Mouse (Mus musculus) ES-E14 (cell line): ENCODE measurements around the gene Zfp597. TPM values are rescaled to one million over a fixed set of nuclear protein-coding genes. Genes with fewer than 3 reads are reported as not detected.
A peak's percentile ranks its signal among the peaks of the same experiment; 100 is the strongest.

ENCODE experiments used
- DNase-seq: peaks from one replicate; pipeline ENCODE4 v3.0.0-alpha.2; 2013; ENCODE audit warnings: low read depth, low spot score
- H3K27ac ChIP-seq: 2 replicates; pipeline ENCODE4 v1.5.1; 2012; ENCODE audit warnings: low read depth, mild to moderate bottlenecking, low read length, moderate library complexity, mixed read lengths; ENCODE audit not compliant: poor library complexity, insufficient read depth, severe bottlenecking
- H3K36me3 ChIP-seq: 2 replicates; pipeline ENCODE4 v1.6.1; 2012; ENCODE audit warnings: mild to moderate bottlenecking, low read length, moderate library complexity, mixed read lengths; ENCODE audit not compliant: control insufficient read depth, poor library complexity, insufficient read depth, severe bottlenecking
- H3K4me1 ChIP-seq, 2 experiments: fragments of 150-350 bp in 1 of 2; sonication (generic) in 1 of 2; 2 replicates each; pipeline ENCODE4 v1.6.1; 2012; ENCODE audit warnings: low read length in 2 of 2, mild to moderate bottlenecking in 1 of 2, mixed read lengths in 1 of 2; ENCODE audit not compliant: control insufficient read depth in 2 of 2, insufficient read depth in 2 of 2, poor library complexity in 1 of 2
- H3K4me3 ChIP-seq, 2 experiments: fragments of 150-350 bp in 1 of 2; sonication (generic) in 1 of 2; 2 replicates each; pipeline ENCODE4 v1.5.1; 2012; ENCODE audit warnings: low read length in 2 of 2, low read depth in 1 of 2, mild to moderate bottlenecking in 1 of 2, mixed read lengths in 1 of 2; ENCODE audit not compliant: insufficient read depth in 1 of 2, poor library complexity in 1 of 2, severe bottlenecking in 1 of 2
- H3K9ac ChIP-seq: 2 replicates; pipeline ENCODE4 v1.6.1; 2012; ENCODE audit warnings: low read depth, mild to moderate bottlenecking, low read length, mixed read lengths; ENCODE audit not compliant: poor library complexity, insufficient read depth, severe bottlenecking
- H3K9me3 ChIP-seq: fragments of 150-350 bp; sonication (generic); 2 replicates; pipeline ENCODE4 v1.6.1; 2012; ENCODE audit warnings: low read depth, mild to moderate bottlenecking, low read length; ENCODE audit not compliant: control insufficient read depth, insufficient read depth
- CHD2 ChIP-seq: IDR thresholded peaks from 2 replicates; pipeline ENCODE4 v1.6.1; 2014; ENCODE audit warnings: mild to moderate bottlenecking, low read depth, low read length, inconsistent platforms
- HCFC1 ChIP-seq: IDR thresholded peaks from 2 replicates; pipeline ENCODE4 v1.6.1; 2012; ENCODE audit warnings: low read length, inconsistent platforms, borderline replicate concordance; ENCODE audit not compliant: insufficient read depth
- MAFK ChIP-seq: IDR thresholded peaks from 2 replicates; pipeline ENCODE4 v1.6.1; 2014; ENCODE audit warnings: mild to moderate bottlenecking, low read depth, low read length, inconsistent platforms; ENCODE audit not compliant: insufficient read depth
- ZC3H11A ChIP-seq: IDR thresholded peaks from 2 replicates; pipeline ENCODE4 v1.6.1; 2012; ENCODE audit warnings: low read depth, mild to moderate bottlenecking, inconsistent platforms, low read length, borderline replicate concordance
- ZNF384 ChIP-seq: IDR thresholded peaks from 2 replicates; pipeline ENCODE4 v1.6.1; 2012; ENCODE audit warnings: low read depth, low read length, inconsistent platforms
- in situ Hi-C, 2 experiments: fragments of 600-800 bp; cut with MboI; formaldehyde crosslinking; loops; one replicate each; pipeline ENCODE4 v1.15.1; 2025; ENCODE audit warnings: low sequenced_read_pairs in 2 of 2, inconsistent platforms in 1 of 2; ENCODE audit not compliant: unreplicated experiment in 2 of 2
- total RNA-seq: library from RNA; depleted of rRNA; stranded (reverse); fragments of 300-350 nt; gene quantifications from 2 replicates; pipeline ENCODE4 v1.2.3, GENCODE M21; 2012

Zfp597 gene
- total RNA-seq, 1 experiment = 10.7 TPM

- in situ Hi-C loops = no loop called here
These were observed 48.9 kb downstream of the Zfp597 start for GRCm38 (mm10) chr16:3835461-3835860.

DNA sequence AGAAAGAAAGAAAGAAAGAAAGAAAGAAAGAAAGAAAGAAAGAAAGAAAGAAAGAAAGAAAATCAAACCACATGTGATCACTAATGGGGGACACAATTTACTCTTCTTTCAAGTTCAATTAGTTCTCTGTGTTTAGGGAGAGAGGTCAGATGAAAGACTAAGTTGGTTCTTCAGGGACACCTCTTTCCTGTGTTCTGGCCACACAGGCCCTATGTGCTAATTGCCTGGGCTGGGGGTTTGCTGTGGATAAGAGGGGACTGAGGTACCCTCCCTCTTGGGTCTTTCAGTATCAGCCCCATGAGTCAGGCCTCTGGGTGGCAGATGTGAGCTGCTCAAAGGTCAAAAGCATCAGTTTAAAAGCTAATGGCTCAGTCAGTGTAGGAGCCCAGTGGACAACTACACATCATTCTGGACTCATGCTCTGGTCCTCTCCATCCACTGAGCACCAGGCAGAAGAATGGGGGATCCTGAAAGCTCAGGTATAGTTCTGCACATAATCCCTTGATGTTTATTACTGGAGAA is 53.7 kb downstream of the Zfp597 start, which contains the start of gene Olfr15:
Olfr15 (plus strand) TSS at position 291 of the 522 bp plus-strand sequence.
- in situ Hi-C loops = no loop called here

More at GRCm38 (mm10) chr16:3835461-3835860, 48.9 kb downstream of the Zfp597 start:
- Histone ChIP-seq H3K9ac (no peak overlapping the region), H3K27ac (no peak overlapping the region), H3K4me1 (no peaks in the 10 kb centered on the region), H3K9me3 (no peaks in the 10 kb centered on the region), H3K36me3 (no peaks in the 10 kb centered on the region), H3K4me3 (no peak overlapping the region)
- no peak for DNase-seq
- TF ChIP-seq ZC3H11A (no peak), MAFK (no peak), HCFC1 (no peak), ZNF384 (no peak), CHD2 (no peak)

GRCm38 (mm10) chr16:3829727-3830126 is 54.6 kb downstream of the Zfp597 start:
- Histone ChIP-seq H3K9ac (no peak overlapping the region), H3K9me3 (no peaks in the 10 kb centered on the region), H3K36me3 (no peaks in the 10 kb centered on the region), H3K4me1 (no peaks in the 10 kb centered on the region), H3K27ac (no peak overlapping the region), H3K4me3 (no peak overlapping the region)
- in situ Hi-C loops = no loop called here
- DNase-seq = no peak
- TF ChIP-seq ZNF384 (no peak), HCFC1 (no peak), ZC3H11A (no peak), CHD2 (no peak), MAFK (no peak)

More for the DNA sequence above, 53.7 kb downstream of the Zfp597 start, which contains the start of gene Olfr15:
- H3K4me3 ChIP-seq = no peak within 1 kb of the TSS
- no peak within 1 kb of the TSS for H3K27ac ChIP-seq
- H3K36me3 ChIP-seq = no peaks in the 10 kb centered on the region
- H3K9ac ChIP-seq = no peak within 1 kb of the TSS
- no peak for DNase-seq
- H3K9me3 ChIP-seq = no peaks in the 10 kb centered on the region
- H3K4me1 ChIP-seq = no peaks in the 10 kb centered on the region
- TF ChIP-seq ZNF384 (no peak), HCFC1 (no peak), CHD2 (no peak), ZC3H11A (0 out of 2 replicates have a peak, but pooled peaks have one; percentile 11), MAFK (no peak)

DNA sequence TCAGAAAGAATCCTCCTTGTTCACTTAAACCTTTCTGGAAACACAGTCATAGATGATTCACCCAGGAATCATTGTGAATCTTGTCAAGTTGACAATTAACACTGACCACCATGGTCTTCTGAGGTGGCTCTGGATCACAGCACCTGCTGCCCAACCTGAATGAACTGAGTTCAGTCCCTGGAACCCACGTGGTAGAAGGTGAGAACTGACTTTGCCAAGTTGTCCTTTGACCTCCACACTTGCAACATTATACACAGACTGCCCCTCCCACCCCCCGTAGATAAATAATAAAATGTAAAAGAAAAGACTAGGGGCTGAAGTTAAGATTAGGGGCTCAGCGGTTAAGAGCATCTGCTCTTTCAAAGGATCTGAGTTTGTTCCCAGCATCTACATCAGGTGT is 56.3 kb downstream of the Zfp597 start:
- no peak overlapping the region for H3K27ac ChIP-seq
- in situ Hi-C loops = no loop called here
- no peak for DNase-seq
- no peak overlapping the region for H3K4me3 ChIP-seq
- no peak for TF ChIP-seq ZC3H11A
- TF ChIP-seq CHD2 = no peak
- TF ChIP-seq ZNF384 = no peak
- TF ChIP-seq MAFK = no peak
- no peak for TF ChIP-seq HCFC1
- no peaks in the 10 kb centered on the region for H3K36me3 ChIP-seq
- no peaks in the 10 kb centered on the region for H3K9me3 ChIP-seq
- no peak overlapping the region for H3K9ac ChIP-seq
- no peaks in the 10 kb centered on the region for H3K4me1 ChIP-seq
